Mouse (Mus musculus) embryonic fibroblast, embryonic 13.5 days (primary cell): ENCODE measurements at regions not wholly inside any gene's neighbourhood (a gene's known extent, or its start where the extent isn't known, plus 50 kb on each side); places are given as distances from the start of the nearest gene placed in this dataset.

ENCODE experiments used
- CTCF ChIP-seq: IDR thresholded peaks from 2 replicates; pipeline ENCODE4 v1.5.1; 2011; ENCODE audit warnings: mild to moderate bottlenecking, control low read depth, low read length, moderate library complexity, borderline replicate concordance; ENCODE audit not compliant: insufficient read depth
- POLR2A ChIP-seq: IDR thresholded peaks from 2 replicates; pipeline ENCODE4 v1.6.1; 2011; ENCODE audit warnings: low read depth, mild to moderate bottlenecking, control low read depth, low read length, moderate library complexity

DNA sequence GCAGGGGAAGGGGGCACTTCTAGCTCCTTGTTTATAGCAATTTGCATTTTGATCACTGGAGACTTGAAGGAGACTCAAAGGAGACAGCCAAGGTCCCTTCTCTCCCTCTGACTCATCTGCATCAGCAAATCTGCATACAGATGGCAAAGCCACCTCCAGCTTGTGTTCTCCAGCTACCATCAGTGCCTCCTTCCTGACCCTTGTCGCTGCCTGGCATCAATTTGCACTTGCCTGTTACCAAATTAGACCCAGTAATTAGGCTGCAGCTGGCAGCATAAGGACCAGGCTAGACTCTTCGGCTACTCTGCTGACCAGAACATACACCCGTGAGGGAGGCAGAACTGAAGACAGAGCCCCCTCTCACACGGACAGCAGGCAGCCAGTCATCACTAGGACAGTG is 177.5 kb upstream of the Ppp2r2d start:
- TF ChIP-seq POLR2A (no peak), CTCF (no peak)
